Mouse (Mus musculus): ENCODE results near the gene Bdkrb1.

GRCm38 (mm10) chr12:105622981-105623539 is 20.2 kb downstream of the Bdkrb1 start:
- TF ChIP-seq CTCF (IDR thresholded peaks at IDR 0.05; ENCODE audit: low read depth, low read length) = no peak
- TF ChIP-seq GATA1 (IDR thresholded peaks at IDR 0.05; ENCODE audit: borderline replicate concordance, low read length) = no peak
- no peak for TF ChIP-seq GATA2 (IDR thresholded peaks at IDR 0.05; ENCODE audit: borderline replicate concordance, low read depth, low read length)
